Mouse (Mus musculus) stomach, embryonic 14.5 days (tissue): ENCODE measurements around the gene Gls. TPM values are rescaled to one million over a fixed set of nuclear protein-coding genes. Genes with fewer than 3 reads are reported as not detected.

Source experiments
- ATAC-seq: fragments of 200-750 bp; cut with Nextera tagmentation; 2 replicates; pipeline ENCODE4 v1.8.0; 2017; ENCODE audit warnings: low read depth, moderate TSS enrichment; ENCODE audit not compliant: insufficient number of reproducible peaks, insufficient read depth, low FRiP score
- H3K27ac ChIP-seq: fragments of 300-500 bp; sonication (generic); 2 replicates; pipeline ENCODE4 v1.5.1; 2014; ENCODE audit warnings: mild to moderate bottlenecking, low read length, moderate library complexity, mixed read lengths
- H3K27me3 ChIP-seq: fragments of 300-500 bp; sonication (generic); 2 replicates; pipeline ENCODE4 v1.6.1; 2014; ENCODE audit warnings: low read length, control low read depth, mixed read lengths; ENCODE audit not compliant: control insufficient read depth, insufficient read depth
- H3K36me3 ChIP-seq: fragments of 300-500 bp; sonication (generic); 2 replicates; pipeline ENCODE4 v1.6.1; 2014; ENCODE audit warnings: mild to moderate bottlenecking, control low read depth, low read length, moderate library complexity, mixed read lengths; ENCODE audit not compliant: control insufficient read depth, insufficient read depth
- H3K4me1 ChIP-seq: fragments of 300-500 bp; sonication (generic); 2 replicates; pipeline ENCODE4 v1.6.1; 2014; ENCODE audit warnings: low read length, control low read depth, mixed read lengths; ENCODE audit not compliant: control insufficient read depth, insufficient read depth
- H3K4me2 ChIP-seq: fragments of 300-500 bp; sonication (generic); replicated peaks from 2 replicates; pipeline ENCODE4 v1.6.1; 2014; ENCODE audit warnings: low read depth, low read length, control low read depth
- H3K4me3 ChIP-seq: fragments of 300-500 bp; sonication (generic); 2 replicates; pipeline ENCODE4 v1.5.1; 2014; ENCODE audit warnings: low read depth, low read length, control low read depth
- H3K9ac ChIP-seq: fragments of 300-500 bp; sonication (generic); replicated peaks from 2 replicates; pipeline ENCODE4 v1.6.1; 2014; ENCODE audit warnings: low read depth, mild to moderate bottlenecking, control low read depth, low read length, moderate library complexity, mixed read lengths
- H3K9me3 ChIP-seq: fragments of 300-500 bp; sonication (generic); 2 replicates; pipeline ENCODE4 v1.6.1; 2016; ENCODE audit warnings: low read depth, low read length, control low read depth; ENCODE audit not compliant: control insufficient read depth
- WGBS: fragments of 180-500 bp; shearing (Covaris S2); extraction: QIAGEN DNeasy Blood & Tissue Kit; methylation state at CpG from one replicate; pipeline ENCODE4 v1.1.7; 2014; 5-methylcytosine and 5-hydroxymethylcytosine counted together
- polyA plus RNA-seq: library from polyadenylated mRNA; unstranded; fragments of >200 nt; fragmentation: Nextera tagmentation; extraction: Ambion mirVana; gene quantifications from 2 replicates; pipeline ENCODE4 v1.2.1, GENCODE M21; 2014

Gls gene
- polyA plus RNA-seq, 1 experiment from 2014 or later = 30.5 TPM

DNA sequence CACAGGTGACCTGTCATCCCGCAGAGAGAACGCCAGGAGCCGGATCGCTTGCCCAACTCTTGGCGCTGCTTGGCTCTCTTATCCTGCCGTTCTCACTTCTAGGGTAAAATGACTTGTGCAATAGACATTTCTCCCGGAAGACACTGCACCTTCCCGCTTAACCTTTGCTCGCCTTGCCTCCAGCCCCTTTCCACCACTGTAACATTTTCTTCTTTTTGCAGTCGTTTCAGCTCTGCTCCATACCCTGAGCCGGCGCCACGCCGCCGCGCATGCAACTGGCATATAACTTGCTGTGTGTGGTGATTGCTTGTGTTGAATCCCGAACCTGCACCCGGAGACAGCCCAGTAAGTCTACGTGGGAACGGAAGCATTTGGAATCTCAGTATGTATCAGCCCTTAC lies 113.3 kb downstream of the Gls start:
- Histone ChIP-seq H3K9ac (peak overlapping the region; percentile 45), H3K36me3 (no peaks in the 10 kb centered on the region), H3K9me3 (no peaks in the 10 kb centered on the region), H3K4me2 (peak overlapping the region; percentile 85), H3K4me3 (peak overlapping the region; percentile 84), H3K27ac (no peak overlapping the region), H3K4me1 (peaks cover 5% of the 10 kb centered on the region; the same call in 1 of the 2 replicates), H3K27me3 (no peaks in the 10 kb centered on the region)
- WGBS = 1% methylated on average over 20 of the region's 20 CpGs
- ATAC-seq = no peak

- WGBS = 4% methylated on average over 37 of the region's 37 CpGs
- peak within 1 kb of the TSS; percentile 15; the same call in 1 of the 2 replicates for H3K27ac ChIP-seq
- peak within 1 kb of the TSS; percentile 85 for H3K4me2 ChIP-seq
- peaks cover 5% of the 10 kb centered on the region; the same call in 1 of the 2 replicates for H3K4me1 ChIP-seq
- H3K9me3 ChIP-seq = no peaks in the 10 kb centered on the region
- H3K36me3 ChIP-seq = no peaks in the 10 kb centered on the region
- peak within 1 kb of the TSS; percentile 45 for H3K9ac ChIP-seq
- H3K27me3 ChIP-seq = no peaks in the 10 kb centered on the region
- peak within 1 kb of the TSS; percentile 84 for H3K4me3 ChIP-seq
- ATAC-seq = peak; percentile 93
These were observed 114.0 kb downstream of the Gls start, which contains the start of gene Stat1 for GRCm38 (mm10) chr1:52118860-52119591. Gene Stat1, plus strand, starts transcription at chr1:52119440.

GRCm38 (mm10) chr1:52117777-52118176 lies 115.3 kb downstream of the Gls start:
- Histone ChIP-seq H3K9me3 (no peaks in the 10 kb centered on the region), H3K4me3 (no peak overlapping the region), H3K27ac (no peak overlapping the region), H3K4me1 (peaks cover 9% of the 10 kb centered on the region), H3K9ac (no peak overlapping the region), H3K27me3 (no peaks in the 10 kb centered on the region), H3K4me2 (no peak overlapping the region), H3K36me3 (no peaks in the 10 kb centered on the region)
- 92% methylated on average over 1 of the region's 1 CpGs for WGBS
- ATAC-seq = no peak

- 66% methylated on average over 3 of the region's 3 CpGs for WGBS
These were observed 116.6 kb downstream of the Gls start for GRCm38 (mm10) chr1:52116441-52116840.

GRCm38 (mm10) chr1:52113666-52114069 lies 119.4 kb downstream of the Gls start:
- H3K4me3 ChIP-seq = peak overlapping the region; percentile 20
- H3K9ac ChIP-seq = 0 out of 2 replicates have a peak overlapping the region, but pooled peaks have one; percentile 14
- H3K27me3 ChIP-seq = no peaks in the 10 kb centered on the region
- H3K4me1 ChIP-seq = peaks cover 4% of the 10 kb centered on the region; the same call in 1 of the 2 replicates
- H3K9me3 ChIP-seq = no peaks in the 10 kb centered on the region
- WGBS = under 1% methylated on average over 31 of the region's 32 CpGs
- peak overlapping the region; percentile 44 for H3K4me2 ChIP-seq
- ATAC-seq = peak; percentile 96
- no peaks in the 10 kb centered on the region for H3K36me3 ChIP-seq
- H3K27ac ChIP-seq = 0 out of 2 replicates have a peak overlapping the region, but pooled peaks have one; percentile 2

More at GRCm38 (mm10) chr1:52116441-52116840, 116.6 kb downstream of the Gls start:
- no peaks in the 10 kb centered on the region for H3K36me3 ChIP-seq
- no peaks in the 10 kb centered on the region for H3K27me3 ChIP-seq
- H3K4me1 ChIP-seq = peaks cover 9% of the 10 kb centered on the region
- no peak overlapping the region for H3K27ac ChIP-seq
- ATAC-seq = no peak
- no peaks in the 10 kb centered on the region for H3K9me3 ChIP-seq
- no peak overlapping the region for H3K4me3 ChIP-seq
- H3K9ac ChIP-seq = no peak overlapping the region
- H3K4me2 ChIP-seq = no peak overlapping the region

Other genes starting within 250 kb of the Gls start
- 3.6 and 4.4 TPM in 2 replicates for gene Stat4, start 246.1 kb downstream of the Gls start, polyA plus RNA-seq
- gene Stat1, start 113.8 kb downstream of the Gls start, polyA plus RNA-seq = 20.9 and 21.7 TPM in 2 replicates